Mouse (Mus musculus) 3T3-L1 (cell line): ENCODE results near the gene Gadl1.

ENCODE experiments used
- DNase-seq: peaks from one replicate; pipeline ENCODE4 v3.0.0-alpha.2; 2015; ENCODE audit warnings: low read depth, low spot score

Gene Gadl1

GRCm38 (mm10) chr9:116087263-116087662 is 178.0 kb downstream of the Gadl1 start:
- DNase-seq, result peak; percentile 42

GRCm38 (mm10) chr9:116087880-116088279 is 178.6 kb downstream of the Gadl1 start:
- peak; percentile 88 for DNase-seq

- DNase-seq, result peak; percentile 38
Measured at GRCm38 (mm10) chr9:116088912-116089311, 179.7 kb downstream of the Gadl1 start.

GRCm38 (mm10) chr9:116090296-116090695 is 181.0 kb downstream of the Gadl1 start:
- no peak for DNase-seq

GRCm38 (mm10) chr9:116091101-116091841 is 182.0 kb downstream of the Gadl1 start:
- DNase-seq, result no peak

- no peak for DNase-seq
Measured at GRCm38 (mm10) chr9:116091921-116092320, 182.7 kb downstream of the Gadl1 start.

- peak; percentile 35 for DNase-seq
Measured at GRCm38 (mm10) chr9:116098724-116099595, 189.7 kb downstream of the Gadl1 start.

GRCm38 (mm10) chr9:116099596-116099993 is 190.3 kb downstream of the Gadl1 start:
- DNase-seq, result no peak

GRCm38 (mm10) chr9:116100015-116100414 is 190.8 kb downstream of the Gadl1 start:
- no peak for DNase-seq

GRCm38 (mm10) chr9:116101842-116102241 is 192.6 kb downstream of the Gadl1 start:
- DNase-seq, result no peak

- DNase-seq, result no peak
Measured at GRCm38 (mm10) chr9:116104770-116105169, 195.5 kb downstream of the Gadl1 start.

GRCm38 (mm10) chr9:116108729-116109128 is 199.5 kb downstream of the Gadl1 start:
- no peak for DNase-seq

- DNase-seq, result no peak
Measured at GRCm38 (mm10) chr9:116111149-116111970, 202.1 kb downstream of the Gadl1 start.

GRCm38 (mm10) chr9:116114339-116114738 is 205.1 kb downstream of the Gadl1 start:
- DNase-seq, result no peak

GRCm38 (mm10) chr9:116115875-116116274 is 206.6 kb downstream of the Gadl1 start:
- DNase-seq, result no peak

- no peak for DNase-seq
Measured at GRCm38 (mm10) chr9:116118332-116118872, 209.1 kb downstream of the Gadl1 start.

GRCm38 (mm10) chr9:116119990-116120389 is 210.7 kb downstream of the Gadl1 start:
- DNase-seq, result no peak

- DNase-seq, result no peak
Measured at GRCm38 (mm10) chr9:116121472-116121871, 212.2 kb downstream of the Gadl1 start.

GRCm38 (mm10) chr9:116122544-116122943 is 213.3 kb downstream of the Gadl1 start:
- DNase-seq, result no peak

GRCm38 (mm10) chr9:116122969-116123589 is 213.8 kb downstream of the Gadl1 start:
- DNase-seq, result no peak
